Mouse (Mus musculus): ENCODE results near the gene Vcpkmt. TPM values are rescaled to one million over a fixed set of nuclear protein-coding genes. Genes with fewer than 3 reads are reported as not detected.
A peak's percentile ranks its signal among the peaks of the same experiment; 100 is the strongest.
"Not testable (repeated sequence)": the region's sequence is repeated elsewhere in the genome, so short reads cannot be mapped to it uniquely, and the experiment has no call there.

The Vcpkmt gene
- 22.3 and 26.1 TPM in 2 replicates for polyA plus RNA-seq (2014; fragmentation: Nextera tagmentation; extraction: Ambion mirVana)

DNA sequence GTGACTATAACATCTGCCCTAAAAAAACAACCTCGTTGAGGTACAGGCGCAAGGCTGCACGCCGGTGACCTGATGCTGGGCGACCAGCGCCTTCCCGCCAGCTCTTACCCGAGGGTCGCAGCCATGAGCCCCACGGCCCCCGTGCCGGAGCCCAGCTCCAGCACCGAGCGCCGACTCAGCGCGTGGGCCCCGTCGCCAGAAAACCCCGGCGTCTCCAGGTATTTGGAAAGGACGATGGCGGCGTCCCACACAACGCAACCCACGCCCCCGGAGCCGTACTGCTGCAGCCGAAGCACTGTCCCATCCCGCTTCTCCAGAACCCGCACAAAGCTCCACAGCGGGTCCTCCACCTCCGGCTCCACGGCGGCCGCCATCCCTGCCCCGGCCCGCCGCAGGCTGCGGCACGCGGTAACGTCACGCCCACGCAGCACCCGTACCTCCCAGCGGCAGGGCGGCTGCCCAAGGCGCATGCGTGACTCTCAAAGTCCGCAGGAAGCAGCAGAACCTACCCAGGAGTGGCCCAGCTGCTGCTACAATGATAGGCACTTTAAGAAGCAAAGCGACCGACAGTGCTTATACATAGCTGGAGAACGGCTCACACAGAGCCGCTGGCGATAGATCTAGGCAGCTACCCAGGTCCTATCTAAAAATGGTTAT, at the start of gene Vcpkmt:
Vcpkmt (minus strand) TSS at position 416 of the 657 bp plus-strand sequence.
- peak within 1 kb of the TSS; percentile 80 for H3K9ac ChIP-seq (replicated peaks; ENCODE audit: low read depth, low read length)
- ATAC-seq (ENCODE audit: low read depth): peak; percentile 98
- peak within 1 kb of the TSS; percentile 81 for H3K27ac ChIP-seq (ENCODE audit: low read depth, low read length)
- peak within 1 kb of the TSS; percentile 81 for H3K4me3 ChIP-seq (ENCODE audit: low read depth, low read length)
- H3K4me2 ChIP-seq (ENCODE audit: low read depth, low read length): peak within 1 kb of the TSS; percentile 69
- WGBS: under 1% methylated on average over 55 of the region's 56 CpGs
- peaks cover 9% of the 10 kb centered on the region; the same call in 1 of the 2 replicates for H3K4me1 ChIP-seq (ENCODE audit: control insufficient read depth, insufficient read depth, low read length)
- no peaks in the 10 kb centered on the region for H3K27me3 ChIP-seq (ENCODE audit: control insufficient read depth, insufficient read depth, low read length)
- H3K36me3 ChIP-seq (ENCODE audit: control insufficient read depth, insufficient read depth, low read length): peaks cover 32% of the 10 kb centered on the region
- H3K9me3 ChIP-seq (ENCODE audit: control insufficient read depth, low read length): no peaks in the 10 kb centered on the region

DNA sequence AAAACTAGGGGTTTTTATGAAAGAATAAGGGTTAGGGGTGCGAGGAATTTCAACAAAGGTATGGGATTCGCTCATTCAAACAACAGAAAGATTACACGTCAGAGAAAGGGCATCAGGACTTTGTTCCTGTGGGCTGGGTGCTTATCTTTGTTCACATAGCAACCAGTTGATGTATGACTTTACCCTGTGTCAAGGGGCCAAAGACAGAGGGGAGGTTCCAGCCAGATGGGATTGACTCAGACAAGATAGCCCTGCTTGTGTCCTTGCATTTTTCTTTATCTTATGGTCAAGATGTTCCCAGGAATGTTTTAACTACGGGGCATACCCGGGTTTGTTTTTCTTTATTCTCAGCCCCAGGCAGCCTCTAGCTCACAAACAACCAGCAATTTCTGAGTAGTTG, 35.8 kb upstream of the Vcpkmt start:
- not testable (repeated sequence) for H3K4me3 ChIP-seq (ENCODE audit: low read depth, low read length); H3K27me3 ChIP-seq (ENCODE audit: control insufficient read depth, insufficient read depth, low read length); H3K9me3 ChIP-seq (ENCODE audit: control insufficient read depth, low read length); H3K4me1 ChIP-seq (ENCODE audit: control insufficient read depth, insufficient read depth, low read length); H3K4me2 ChIP-seq (ENCODE audit: low read depth, low read length); ATAC-seq (ENCODE audit: low read depth); H3K9ac ChIP-seq (replicated peaks; ENCODE audit: low read depth, low read length); H3K27ac ChIP-seq (ENCODE audit: low read depth, low read length)
- H3K36me3 ChIP-seq (ENCODE audit: control insufficient read depth, insufficient read depth, low read length): peaks cover 23% of the 10 kb centered on the region
- WGBS: 85% methylated on average over 5 of the region's 5 CpGs

DNA sequence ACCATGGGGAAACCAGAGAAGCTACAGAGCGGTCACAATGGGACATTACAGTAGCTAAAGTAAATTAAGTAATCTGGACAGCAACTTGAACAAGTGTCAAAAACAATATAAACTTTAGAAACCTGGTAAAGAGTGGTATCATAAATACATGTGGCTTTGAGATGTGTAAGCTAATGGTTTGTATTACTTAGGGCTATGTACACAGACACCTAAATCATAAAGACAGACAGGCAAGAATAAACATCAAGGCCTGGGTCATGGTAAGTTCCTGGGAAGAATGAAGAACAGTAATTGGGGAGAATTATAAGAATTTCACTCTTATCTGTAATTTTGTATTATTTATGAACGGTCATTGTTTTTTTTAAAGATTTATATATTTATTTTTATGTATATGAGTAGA, 21.5 kb upstream of the Vcpkmt start:
- Histone ChIP-seq H3K36me3 (ENCODE audit: control insufficient read depth, insufficient read depth, low read length) (peaks cover 6% of the 10 kb centered on the region; the same call in 1 of the 2 replicates), H3K27me3 (ENCODE audit: control insufficient read depth, insufficient read depth, low read length) (no peaks in the 10 kb centered on the region), H3K27ac (ENCODE audit: low read depth, low read length) (no peak overlapping the region), H3K4me2 (ENCODE audit: low read depth, low read length) (no peak overlapping the region), H3K4me1 (ENCODE audit: control insufficient read depth, insufficient read depth, low read length) (no peaks in the 10 kb centered on the region), H3K9ac (replicated peaks; ENCODE audit: low read depth, low read length) (no peak overlapping the region), H3K4me3 (ENCODE audit: low read depth, low read length) (no peak overlapping the region), H3K9me3 (ENCODE audit: control insufficient read depth, low read length) (no peaks in the 10 kb centered on the region)
- ATAC-seq (ENCODE audit: low read depth): no peak
- WGBS: 94% methylated on average over 2 of the region's 2 CpGs

DNA sequence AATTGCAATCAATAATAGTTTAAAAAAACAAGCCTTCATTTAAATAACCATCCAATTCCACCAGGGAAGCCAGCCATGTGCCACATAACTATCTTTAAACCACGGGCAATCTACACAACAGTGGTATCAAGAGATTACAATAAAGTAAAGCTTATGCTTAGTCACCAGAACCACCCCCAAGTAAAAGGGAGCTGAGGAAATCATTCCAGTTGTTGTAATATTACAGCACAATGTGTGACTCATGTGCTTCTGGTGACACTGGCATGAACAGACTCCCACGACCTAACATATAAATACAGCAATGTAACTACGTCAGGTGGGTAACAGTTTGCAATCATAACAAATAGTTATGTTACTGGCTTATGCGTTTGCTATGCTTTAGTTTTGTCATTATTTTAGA, 14.6 kb upstream of the Vcpkmt start:
- H3K4me3 ChIP-seq (ENCODE audit: low read depth, low read length): no peak overlapping the region
- WGBS: 93% methylated on average over 4 of the region's 4 CpGs
- H3K9ac ChIP-seq (replicated peaks; ENCODE audit: low read depth, low read length): no peak overlapping the region
- no peak for ATAC-seq (ENCODE audit: low read depth)
- no peaks in the 10 kb centered on the region for H3K4me1 ChIP-seq (ENCODE audit: control insufficient read depth, insufficient read depth, low read length)
- H3K27me3 ChIP-seq (ENCODE audit: control insufficient read depth, insufficient read depth, low read length): no peaks in the 10 kb centered on the region
- no peak overlapping the region for H3K4me2 ChIP-seq (ENCODE audit: low read depth, low read length)
- 0 out of 2 replicates have a peak, but pooled peaks cover 7% of the 10 kb centered on the region for H3K36me3 ChIP-seq (ENCODE audit: control insufficient read depth, insufficient read depth, low read length)
- no peak overlapping the region for H3K27ac ChIP-seq (ENCODE audit: low read depth, low read length)
- no peaks in the 10 kb centered on the region for H3K9me3 ChIP-seq (ENCODE audit: control insufficient read depth, low read length)

DNA sequence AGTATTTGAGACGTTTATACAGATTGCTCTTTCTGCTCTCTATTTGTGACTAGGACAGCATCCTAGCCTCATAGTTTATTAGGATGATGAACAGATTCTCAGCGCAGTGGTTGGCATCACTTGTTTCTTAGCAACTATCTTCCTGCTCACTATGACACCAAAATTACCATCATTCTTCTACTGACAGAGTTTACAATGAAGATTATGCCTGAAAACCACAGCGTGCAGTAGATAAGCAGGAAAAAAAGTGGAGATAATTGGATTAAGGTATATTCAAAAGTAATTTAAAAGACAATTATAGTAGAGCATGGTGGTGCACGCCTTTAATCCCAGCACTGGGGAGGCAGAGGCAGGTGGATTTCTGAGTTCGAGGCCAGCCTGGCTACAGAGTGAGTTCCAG, 10.3 kb upstream of the Vcpkmt start:
- no peak for ATAC-seq (ENCODE audit: low read depth)
- Histone ChIP-seq H3K9me3 (ENCODE audit: control insufficient read depth, low read length) (no peaks in the 10 kb centered on the region), H3K27ac (ENCODE audit: low read depth, low read length) (no peak overlapping the region), H3K36me3 (ENCODE audit: control insufficient read depth, insufficient read depth, low read length) (peaks cover 20% of the 10 kb centered on the region), H3K9ac (replicated peaks; ENCODE audit: low read depth, low read length) (no peak overlapping the region), H3K27me3 (ENCODE audit: control insufficient read depth, insufficient read depth, low read length) (no peaks in the 10 kb centered on the region), H3K4me2 (ENCODE audit: low read depth, low read length) (no peak overlapping the region), H3K4me1 (ENCODE audit: control insufficient read depth, insufficient read depth, low read length) (no peaks in the 10 kb centered on the region), H3K4me3 (ENCODE audit: low read depth, low read length) (no peak overlapping the region)
- 90% methylated on average over 5 of the region's 5 CpGs for WGBS

DNA sequence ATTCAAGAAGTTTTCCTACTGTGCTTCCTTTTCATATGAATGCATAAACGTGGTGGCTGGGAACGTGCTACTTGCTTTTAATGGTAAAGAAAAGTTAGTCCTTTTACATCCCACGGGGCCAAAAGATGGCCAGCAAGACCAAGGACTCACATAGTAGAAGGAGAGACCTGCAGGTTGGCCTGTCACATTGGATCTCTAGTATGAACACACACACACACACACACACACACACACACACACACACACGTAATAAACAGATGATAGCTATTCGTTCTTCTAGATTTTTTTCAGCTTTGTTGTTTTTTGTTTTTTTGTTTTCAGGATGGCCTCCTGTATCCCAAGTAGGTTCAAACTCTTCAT, 422 bp upstream of the Vcpkmt start:
- peak overlapping the region; percentile 81 for H3K4me3 ChIP-seq (ENCODE audit: low read depth, low read length)
- ATAC-seq (ENCODE audit: low read depth): peak; percentile 10; the same call in 1 of the 2 replicates
- peaks cover 9% of the 10 kb centered on the region; the same call in 1 of the 2 replicates for H3K4me1 ChIP-seq (ENCODE audit: control insufficient read depth, insufficient read depth, low read length)
- H3K27me3 ChIP-seq (ENCODE audit: control insufficient read depth, insufficient read depth, low read length): no peaks in the 10 kb centered on the region
- H3K9me3 ChIP-seq (ENCODE audit: control insufficient read depth, low read length): no peaks in the 10 kb centered on the region
- peak overlapping the region; percentile 81; the same call in 1 of the 2 replicates for H3K27ac ChIP-seq (ENCODE audit: low read depth, low read length)
- H3K9ac ChIP-seq (replicated peaks; ENCODE audit: low read depth, low read length): peak overlapping the region; percentile 80
- 45% methylated on average over 5 of the region's 5 CpGs for WGBS
- peak overlapping the region; percentile 69 for H3K4me2 ChIP-seq (ENCODE audit: low read depth, low read length)
- H3K36me3 ChIP-seq (ENCODE audit: control insufficient read depth, insufficient read depth, low read length): peaks cover 28% of the 10 kb centered on the region

DNA sequence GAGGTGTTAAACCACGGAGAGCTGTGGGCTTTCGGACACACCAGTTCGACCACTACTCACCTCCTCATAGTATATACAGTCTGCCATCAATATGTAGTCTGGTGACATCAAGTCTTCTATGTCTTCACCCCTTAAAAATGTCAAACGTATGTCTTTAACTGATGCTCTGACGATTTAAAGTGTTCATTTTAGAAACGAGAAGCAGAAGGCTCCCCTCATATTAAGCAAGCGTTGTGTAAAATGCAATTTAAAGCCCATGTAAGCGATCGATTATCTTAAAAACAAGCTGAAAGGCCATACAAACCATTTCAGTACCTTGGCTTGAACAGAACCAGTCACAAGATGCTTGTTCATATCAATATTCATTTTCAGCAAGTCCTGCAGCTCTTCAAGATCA, 614 bp downstream of the Vcpkmt start:
- no peaks in the 10 kb centered on the region for H3K9me3 ChIP-seq (ENCODE audit: control insufficient read depth, low read length)
- no peak for ATAC-seq (ENCODE audit: low read depth)
- H3K4me2 ChIP-seq (ENCODE audit: low read depth, low read length): peak overlapping the region; percentile 69
- H3K27me3 ChIP-seq (ENCODE audit: control insufficient read depth, insufficient read depth, low read length): no peaks in the 10 kb centered on the region
- 36% methylated on average over 9 of the region's 9 CpGs for WGBS
- H3K36me3 ChIP-seq (ENCODE audit: control insufficient read depth, insufficient read depth, low read length): peaks cover 37% of the 10 kb centered on the region
- H3K27ac ChIP-seq (ENCODE audit: low read depth, low read length): peak overlapping the region; percentile 81
- peak overlapping the region; percentile 80 for H3K9ac ChIP-seq (replicated peaks; ENCODE audit: low read depth, low read length)
- peaks cover 9% of the 10 kb centered on the region; the same call in 1 of the 2 replicates for H3K4me1 ChIP-seq (ENCODE audit: control insufficient read depth, insufficient read depth, low read length)
- peak overlapping the region; percentile 81 for H3K4me3 ChIP-seq (ENCODE audit: low read depth, low read length)

- no peak overlapping the region for H3K9ac ChIP-seq (replicated peaks; ENCODE audit: low read depth, low read length)
- no peak overlapping the region for H3K27ac ChIP-seq (ENCODE audit: low read depth, low read length)
- ATAC-seq (ENCODE audit: low read depth): no peak
- peaks cover 31% of the 10 kb centered on the region for H3K36me3 ChIP-seq (ENCODE audit: control insufficient read depth, insufficient read depth, low read length)
- no peaks in the 10 kb centered on the region for H3K9me3 ChIP-seq (ENCODE audit: control insufficient read depth, low read length)
- no peak overlapping the region for H3K4me3 ChIP-seq (ENCODE audit: low read depth, low read length)
- peaks cover 9% of the 10 kb centered on the region; the same call in 1 of the 2 replicates for H3K4me1 ChIP-seq (ENCODE audit: control insufficient read depth, insufficient read depth, low read length)
- 95% methylated on average over 5 of the region's 5 CpGs for WGBS
- no peaks in the 10 kb centered on the region for H3K27me3 ChIP-seq (ENCODE audit: control insufficient read depth, insufficient read depth, low read length)
- no peak overlapping the region for H3K4me2 ChIP-seq (ENCODE audit: low read depth, low read length)
Observed at GRCm38 (mm10) chr12:69579623-69580022, 3.2 kb downstream of the Vcpkmt start.

DNA sequence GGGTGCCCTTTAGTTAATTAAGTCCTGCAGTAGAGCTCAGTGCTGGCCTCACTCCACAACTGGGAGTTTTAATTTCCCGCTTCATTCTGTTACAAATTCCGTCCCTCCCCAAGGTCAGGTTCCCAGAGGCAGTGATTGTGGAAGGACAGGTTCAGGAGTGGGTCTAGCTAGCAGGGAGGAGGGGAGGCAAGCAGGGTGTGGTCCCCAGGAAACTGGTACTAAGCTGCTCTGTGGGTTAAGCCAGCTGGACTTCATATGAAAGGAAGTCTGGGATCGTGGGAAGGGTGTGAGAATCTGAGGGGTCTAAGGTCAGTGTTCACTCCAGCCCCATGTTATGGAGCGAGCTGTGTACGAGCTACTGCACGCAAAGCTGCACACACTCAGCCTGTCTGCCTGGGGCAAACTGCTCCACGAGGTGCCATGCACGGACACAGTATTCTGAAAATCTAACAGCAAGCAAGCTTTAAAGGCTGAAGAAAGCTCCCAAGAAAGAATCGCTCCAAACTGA, 6.7 kb downstream of the Vcpkmt start:
- Histone ChIP-seq H3K9ac (replicated peaks; ENCODE audit: low read depth, low read length) (no peak overlapping the region), H3K36me3 (ENCODE audit: control insufficient read depth, insufficient read depth, low read length) (peaks cover 29% of the 10 kb centered on the region), H3K4me1 (ENCODE audit: control insufficient read depth, insufficient read depth, low read length) (0 out of 2 replicates have a peak, but pooled peaks cover 3% of the 10 kb centered on the region), H3K27me3 (ENCODE audit: control insufficient read depth, insufficient read depth, low read length) (no peaks in the 10 kb centered on the region), H3K9me3 (ENCODE audit: control insufficient read depth, low read length) (no peaks in the 10 kb centered on the region), H3K4me2 (ENCODE audit: low read depth, low read length) (no peak overlapping the region), H3K27ac (ENCODE audit: low read depth, low read length) (no peak overlapping the region), H3K4me3 (ENCODE audit: low read depth, low read length) (no peak overlapping the region)
- 86% methylated on average over 9 of the region's 9 CpGs for WGBS
- no peak for ATAC-seq (ENCODE audit: low read depth)
